Mouse (Mus musculus): ENCODE data around the gene Dmpk.

The Dmpk gene

GRCm38 (mm10) chr7:19096421-19096976 is 12.8 kb downstream of the Dmpk start:
- no peak for DNase-seq (ENCODE audit: low read depth, low spot score)

- no peak for DNase-seq (ENCODE audit: low read depth, low spot score)
Observed at GRCm38 (mm10) chr7:19097217-19097616, 13.6 kb downstream of the Dmpk start.

GRCm38 (mm10) chr7:19097863-19098262 is 14.2 kb downstream of the Dmpk start:
- no peak for DNase-seq (ENCODE audit: low read depth, low spot score)

- DNase-seq (ENCODE audit: low read depth, low spot score): no peak
Observed at GRCm38 (mm10) chr7:19098811-19099210, 15.2 kb downstream of the Dmpk start.

- no peak for DNase-seq (ENCODE audit: low read depth, low spot score)
Observed at GRCm38 (mm10) chr7:19100290-19100689, 16.6 kb downstream of the Dmpk start.

- DNase-seq (ENCODE audit: low read depth, low spot score): peak; percentile 43
Observed at GRCm38 (mm10) chr7:19103741-19104140, 20.1 kb downstream of the Dmpk start.

- DNase-seq (ENCODE audit: low read depth, low spot score): no peak
Observed at GRCm38 (mm10) chr7:19104486-19104885, 20.8 kb downstream of the Dmpk start.

GRCm38 (mm10) chr7:19107436-19107835 is 23.8 kb downstream of the Dmpk start:
- DNase-seq (ENCODE audit: low read depth, low spot score): no peak

- peak; percentile 36 for DNase-seq (ENCODE audit: low read depth, low spot score)
Observed at GRCm38 (mm10) chr7:19109565-19109964, 25.9 kb downstream of the Dmpk start.

GRCm38 (mm10) chr7:19118028-19118771 is 34.6 kb downstream of the Dmpk start, which contains the start of gene Gm4969:
Gene Gm4969 (minus strand): TSS chr7:19118368.
- no peak for DNase-seq (ENCODE audit: low read depth, low spot score)

- no peak for DNase-seq (ENCODE audit: low read depth, low spot score)
Observed at GRCm38 (mm10) chr7:19119083-19119482, 35.4 kb downstream of the Dmpk start.

- peak; percentile 98 for DNase-seq (ENCODE audit: low read depth, low spot score)
Observed at GRCm38 (mm10) chr7:19119631-19120429, 36.2 kb downstream of the Dmpk start, which contains the start of gene Fbxo46. Gene Fbxo46 (plus strand): TSS chr7:19119859.

GRCm38 (mm10) chr7:19121686-19122085 is 38.0 kb downstream of the Dmpk start:
- DNase-seq (ENCODE audit: low read depth, low spot score): no peak

- DNase-seq (ENCODE audit: low read depth, low spot score): no peak
Observed at GRCm38 (mm10) chr7:19124713-19125112, 41.1 kb downstream of the Dmpk start.

GRCm38 (mm10) chr7:19127744-19128143 is 44.1 kb downstream of the Dmpk start:
- no peak for DNase-seq (ENCODE audit: low read depth, low spot score)

- DNase-seq (ENCODE audit: low read depth, low spot score): no peak
Observed at GRCm38 (mm10) chr7:19129396-19129795, 45.7 kb downstream of the Dmpk start.

- peak; percentile 55 for DNase-seq (ENCODE audit: low read depth, low spot score)
Observed at GRCm38 (mm10) chr7:19130657-19131056, 47.0 kb downstream of the Dmpk start.

GRCm38 (mm10) chr7:19131324-19131848 is 47.7 kb downstream of the Dmpk start:
- DNase-seq (ENCODE audit: low read depth, low spot score): peak; percentile 98

- no peak for DNase-seq (ENCODE audit: low read depth, low spot score)
Observed at GRCm38 (mm10) chr7:19136168-19136567, 52.5 kb downstream of the Dmpk start.

GRCm38 (mm10) chr7:19136673-19137334 is 53.2 kb downstream of the Dmpk start:
- DNase-seq (ENCODE audit: low read depth, low spot score): no peak

GRCm38 (mm10) chr7:19137380-19137779 is 53.7 kb downstream of the Dmpk start:
- peak; percentile 76 for DNase-seq (ENCODE audit: low read depth, low spot score)

Data from 3T3-L1 (cell line).